Mouse (Mus musculus): Measurements from ENCODE around the gene Dag1.

The Dag1 gene

DNA sequence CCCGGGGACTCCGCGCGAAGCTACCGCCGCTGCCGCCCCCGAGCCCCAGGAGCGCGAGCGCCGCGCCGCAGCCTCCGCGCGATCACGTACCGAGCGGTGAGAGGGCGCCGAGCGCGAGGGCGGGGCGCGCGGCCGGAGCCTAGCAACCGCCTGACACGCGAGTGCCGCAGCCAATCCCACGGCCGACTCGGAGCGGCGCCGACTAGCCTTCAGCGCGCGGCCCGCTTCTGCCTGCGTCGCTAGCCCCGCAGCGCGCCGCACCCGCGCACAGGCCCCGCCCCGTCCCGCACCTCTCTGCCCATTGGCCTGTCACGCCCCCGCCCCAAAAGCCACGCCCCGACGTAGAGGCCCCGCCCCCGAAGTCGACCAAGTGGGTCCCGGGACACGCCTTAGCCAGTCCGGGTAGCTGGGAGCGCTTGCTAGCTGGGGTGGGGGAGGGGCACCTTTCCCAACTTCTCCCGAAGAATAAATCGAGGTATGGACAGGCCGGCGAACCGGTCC lies at the start of gene Dag1:
Gene Dag1, minus strand, starts transcription at position 269 of the 501 bp plus-strand sequence.
- peak; percentile 98 for DNase-seq

DNA sequence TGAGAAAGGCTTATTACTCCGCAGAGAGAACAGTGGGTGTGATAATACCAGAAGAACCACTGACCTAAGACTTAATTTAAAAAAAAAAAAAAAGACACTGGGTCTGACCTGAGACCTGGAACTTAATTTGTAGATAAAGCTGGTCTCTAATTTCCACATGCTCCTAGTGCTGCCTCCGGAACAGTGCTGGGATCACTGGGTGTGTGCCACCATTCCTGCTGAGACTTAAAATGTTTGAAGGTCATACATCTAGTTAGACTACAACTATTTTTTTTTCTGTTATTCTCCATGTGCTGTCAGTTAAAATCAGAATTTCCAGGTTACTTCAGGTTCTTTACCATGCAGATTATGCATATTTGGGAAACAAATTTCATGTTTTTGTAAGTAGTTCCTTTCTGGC lies 44.4 kb upstream of the Dag1 start:
- peak; percentile 28 for DNase-seq

DNA sequence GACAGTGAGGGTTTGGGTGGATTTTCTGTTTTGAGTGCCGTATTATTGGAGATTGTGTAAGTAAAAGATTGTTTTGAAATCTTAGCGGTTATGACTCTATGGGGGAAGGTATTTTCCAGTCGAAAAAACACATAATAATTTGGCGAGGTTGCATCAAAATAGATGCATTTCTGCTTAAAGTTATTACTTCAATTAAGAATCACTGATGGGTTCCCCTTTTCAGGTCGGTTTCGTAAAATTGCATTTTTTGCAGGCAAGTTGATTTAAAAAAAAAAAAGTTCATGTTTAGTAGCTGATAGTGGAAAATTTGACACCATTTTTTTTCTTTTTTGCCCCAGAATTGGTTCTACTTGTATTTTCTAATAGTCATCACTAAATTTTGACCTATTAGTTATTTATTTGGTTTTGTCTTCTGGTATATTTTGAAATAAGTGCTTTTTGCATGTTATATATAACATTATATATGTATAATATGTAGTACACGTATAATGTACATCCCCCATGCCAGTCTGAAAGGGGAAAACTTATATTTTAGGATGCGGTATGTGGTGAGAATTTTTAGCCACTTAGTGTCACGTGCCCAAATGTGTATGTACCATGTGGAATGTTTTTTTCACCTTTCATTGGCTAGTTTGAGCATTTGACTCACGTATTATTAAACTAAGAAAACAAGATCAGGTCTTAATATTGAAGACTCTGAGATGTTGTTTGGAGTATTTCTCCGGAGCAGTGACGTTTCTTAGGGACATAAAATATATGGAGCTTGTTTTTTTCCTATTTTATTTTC lies 43.5 kb upstream of the Dag1 start:
- peak; percentile 50 for DNase-seq

- DNase-seq = no peak
These were observed 42.8 kb upstream of the Dag1 start for GRCm38 (mm10) chr9:108306571-108306980.

DNA sequence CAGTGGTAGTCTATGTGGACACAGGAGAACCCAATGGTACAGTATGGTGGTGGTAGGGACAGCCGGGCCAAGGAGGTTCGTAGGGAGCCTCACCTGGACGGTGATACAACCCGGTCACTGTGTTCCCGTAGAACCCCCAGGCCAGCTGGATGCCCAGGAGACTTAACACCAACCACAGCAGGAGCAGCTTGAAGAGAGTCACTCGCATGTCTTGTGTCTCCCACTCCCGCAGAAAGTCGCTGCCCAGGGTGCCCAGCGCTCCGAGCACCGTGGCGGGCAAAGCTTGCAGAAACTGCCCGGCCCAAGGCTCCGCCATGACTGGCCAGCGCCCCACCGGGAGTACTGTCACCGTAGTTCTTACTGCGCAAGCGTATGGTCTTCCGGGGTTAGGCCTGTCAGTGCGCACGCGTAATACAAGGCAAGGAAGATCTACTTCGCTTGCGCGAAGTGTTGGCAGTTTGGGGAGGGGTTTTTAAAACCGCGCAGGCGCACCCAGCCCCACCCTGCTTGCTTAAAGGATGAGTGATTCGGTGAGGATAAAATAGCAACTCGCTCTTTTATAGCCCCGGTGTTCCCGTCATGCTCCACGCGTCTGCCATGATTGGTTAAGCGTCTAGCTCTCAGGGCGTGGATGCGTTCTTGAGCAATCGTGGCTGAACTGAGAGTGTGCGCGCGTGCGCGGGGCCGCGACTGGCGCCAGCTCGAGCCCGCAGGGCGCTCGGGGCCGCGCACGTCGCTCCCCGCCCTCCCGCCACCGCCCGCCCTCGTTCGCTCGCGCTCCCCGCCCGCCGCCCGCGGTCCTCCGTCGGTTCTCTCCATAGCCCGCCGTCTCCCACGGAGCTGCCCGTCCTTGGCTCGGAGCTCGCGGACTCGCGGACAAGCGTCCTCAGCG lies 42.1 kb upstream of the Dag1 start, which contains the start of the genes Rhoa and Tcta:
Gene Rhoa, plus strand, starts transcription at position 501 of the 892 bp plus-strand sequence.
Gene Tcta, minus strand, starts transcription at position 532 of the 892 bp plus-strand sequence.
- peak; percentile 100 for DNase-seq

DNA sequence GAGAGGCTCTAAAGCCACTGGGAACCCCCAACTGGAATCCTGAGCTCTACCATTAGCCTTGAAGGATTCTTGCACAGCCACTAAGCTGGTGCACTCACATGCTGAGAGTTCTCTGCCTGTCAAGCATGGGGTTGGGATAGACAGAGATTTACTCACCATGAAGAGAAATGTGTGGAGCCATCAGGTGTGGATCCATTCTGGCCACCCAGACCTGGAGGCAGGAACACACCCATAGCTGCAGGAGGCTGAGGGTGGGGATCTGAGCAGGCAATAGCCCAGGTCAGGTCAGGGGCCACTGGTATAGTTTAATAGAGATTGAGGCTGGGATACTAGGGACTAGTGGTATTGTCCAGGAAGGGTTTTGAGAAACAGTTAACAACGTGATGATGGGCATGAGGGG lies 41.4 kb upstream of the Dag1 start:
- no peak for DNase-seq

- DNase-seq = no peak
These were observed 41.0 kb upstream of the Dag1 start for GRCm38 (mm10) chr9:108304716-108305115.

GRCm38 (mm10) chr9:108301853-108302252 lies 38.1 kb upstream of the Dag1 start:
- no peak for DNase-seq

DNA sequence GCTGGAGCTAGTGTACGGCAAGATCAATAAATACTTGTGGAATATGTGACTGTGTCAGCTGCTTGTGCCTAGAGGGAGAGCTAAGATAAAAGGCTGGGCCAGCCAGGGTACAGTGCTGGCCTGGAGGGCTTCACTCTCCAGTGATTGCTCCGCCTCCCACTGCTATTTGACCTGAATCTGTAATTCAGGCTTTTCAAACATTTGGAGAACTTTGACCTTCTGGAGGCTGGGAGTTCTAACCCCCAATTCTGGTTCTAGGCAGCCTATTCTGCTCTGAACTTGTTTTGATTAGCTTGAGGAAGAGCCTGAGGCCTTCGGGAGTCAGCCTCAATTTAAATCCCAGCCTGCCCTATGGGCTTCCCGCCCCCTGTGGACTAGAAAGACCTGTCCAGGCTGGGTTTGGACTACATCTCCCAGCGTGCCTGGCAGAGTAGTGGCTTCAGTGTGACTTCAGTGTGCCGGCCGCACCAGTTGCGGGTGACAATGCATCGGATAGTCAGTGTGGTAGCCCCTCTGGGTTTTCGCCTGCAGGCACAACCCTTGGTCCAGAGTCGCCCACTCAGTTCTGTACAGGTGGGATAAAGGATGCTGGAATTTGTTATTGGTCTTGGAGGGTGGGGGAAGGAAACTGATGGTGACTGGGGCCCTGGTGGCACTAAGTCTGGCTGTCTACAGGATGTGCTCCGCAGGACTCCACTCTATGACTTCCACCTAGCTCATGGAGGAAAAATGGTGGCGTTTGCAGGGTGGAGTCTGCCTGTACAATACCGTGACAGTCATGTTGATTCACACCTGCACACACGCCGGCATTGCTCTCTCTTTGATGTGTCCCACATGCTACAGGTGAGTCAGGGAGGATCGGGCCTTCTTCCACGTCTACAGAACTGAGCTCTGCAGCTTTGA lies 32.9 kb upstream of the Dag1 start, which contains the start of gene Amt:
Gene Amt, plus strand, starts transcription at position 401 of the 903 bp plus-strand sequence.
- no peak for DNase-seq

- no peak for DNase-seq
These were observed 27.0 kb upstream of the Dag1 start for GRCm38 (mm10) chr9:108290773-108291172.

- DNase-seq = peak; percentile 98
These were observed 26.4 kb upstream of the Dag1 start, which contains the start of gene Nicn1 for GRCm38 (mm10) chr9:108290016-108290750. Nicn1 (plus strand) TSS chr9:108290429.

GRCm38 (mm10) chr9:108289347-108289746 lies 25.6 kb upstream of the Dag1 start:
- no peak for DNase-seq

- DNase-seq = peak; percentile 14
These were observed 23.9 kb upstream of the Dag1 start for GRCm38 (mm10) chr9:108287526-108288238.

GRCm38 (mm10) chr9:108284410-108284809 lies 20.7 kb upstream of the Dag1 start:
- DNase-seq = peak; percentile 85

- DNase-seq = no peak
These were observed 16.5 kb upstream of the Dag1 start for GRCm38 (mm10) chr9:108280071-108280828.

- DNase-seq = no peak
These were observed 15.1 kb upstream of the Dag1 start for GRCm38 (mm10) chr9:108278697-108279450.

GRCm38 (mm10) chr9:108275331-108275659 lies 11.5 kb upstream of the Dag1 start:
- no peak for DNase-seq

DNA sequence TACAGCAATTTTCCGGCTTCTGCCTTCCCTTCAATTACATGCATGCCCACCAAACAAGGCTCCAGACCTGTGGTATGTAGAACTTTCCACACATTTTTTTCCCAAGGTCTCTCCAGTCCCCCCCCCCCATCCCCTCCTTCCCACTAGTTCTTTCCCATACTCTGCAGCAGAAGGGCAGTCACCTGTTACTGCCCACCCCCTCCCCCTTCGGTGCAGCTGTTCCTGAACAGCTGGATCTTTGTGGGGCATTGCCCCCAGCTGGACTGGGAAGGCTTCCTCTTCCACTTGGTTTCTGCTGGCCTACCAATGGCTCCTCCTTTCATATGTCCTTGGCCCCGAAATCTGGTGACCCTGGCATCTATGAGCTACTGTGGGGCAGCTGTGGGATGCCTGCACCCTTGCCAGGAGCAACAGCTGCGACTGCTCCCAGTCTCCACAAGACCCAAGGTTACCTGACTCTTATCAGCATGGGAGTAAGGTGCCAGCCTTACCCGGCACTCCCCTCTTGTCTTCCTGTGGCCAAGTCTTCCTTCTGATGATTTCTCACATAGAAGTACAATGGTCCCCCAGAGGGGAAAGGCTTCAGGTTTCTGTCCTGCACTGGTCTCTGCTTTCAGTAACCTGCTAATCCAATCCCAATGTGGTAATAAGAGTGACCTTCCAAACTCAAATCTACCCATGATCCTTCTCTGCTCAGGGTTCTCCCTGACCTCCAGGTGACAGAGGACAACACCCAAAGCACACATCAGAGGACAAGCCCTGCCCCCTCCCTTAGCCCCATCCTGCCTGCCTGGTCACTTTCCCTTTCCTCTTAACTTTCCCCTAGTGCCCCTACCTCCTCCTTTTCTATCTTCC lies 10.9 kb upstream of the Dag1 start:
- DNase-seq = no peak
